Mouse (Mus musculus): Measurements from ENCODE around the gene Pkig. TPM values are rescaled to one million over a fixed set of nuclear protein-coding genes. Genes with fewer than 3 reads are reported as not detected.

Gene Pkig
- polyA plus RNA-seq, 1 experiment from 2014 or later, result 135 TPM

DNA sequence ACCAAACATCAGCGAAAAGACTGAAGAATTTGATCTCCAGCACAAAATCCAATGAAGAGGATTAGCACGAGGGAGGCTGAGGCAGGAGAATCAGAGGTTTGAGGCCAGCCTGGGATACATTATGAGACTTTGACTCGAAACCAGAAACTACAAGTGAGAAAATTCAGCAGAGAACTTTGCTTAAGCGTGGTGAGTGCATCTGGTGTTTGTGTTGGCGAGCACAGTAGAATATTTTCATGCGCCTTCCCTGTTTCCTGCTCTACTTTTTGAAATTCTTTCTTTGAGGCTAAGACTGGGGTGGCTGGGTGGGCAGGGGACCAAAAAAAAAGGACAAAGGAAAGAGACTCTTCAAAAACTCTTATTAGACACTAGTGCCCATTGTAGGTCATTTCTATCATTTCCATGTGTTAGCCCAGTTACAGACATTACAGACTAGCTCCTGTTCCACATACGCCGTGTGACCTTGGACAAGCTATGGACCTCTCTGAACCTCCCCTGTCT lies 53.2 kb downstream of the Pkig start:
- no peaks in the 10 kb centered on the region for H3K27me3 ChIP-seq
- no peak overlapping the region for H3K9ac ChIP-seq (replicated peaks)
- H3K4me3 ChIP-seq (replicated peaks), result no peak overlapping the region
- H3K4me1 ChIP-seq (replicated peaks), result peaks cover 8% of the 10 kb centered on the region
- ATAC-seq (ENCODE audit: insufficient number of reproducible peaks, insufficient read depth, low FRiP score, low TSS enrichment, low read depth), result no peak
- peaks cover 6% of the 10 kb centered on the region; the same call in 1 of the 2 replicates for H3K36me3 ChIP-seq
- WGBS, result 93% methylated on average over 8 of the region's 8 CpGs
- H3K27ac ChIP-seq, result no peak overlapping the region
- no peak overlapping the region for H3K4me2 ChIP-seq
- H3K9me3 ChIP-seq, result no peaks in the 10 kb centered on the region

DNA sequence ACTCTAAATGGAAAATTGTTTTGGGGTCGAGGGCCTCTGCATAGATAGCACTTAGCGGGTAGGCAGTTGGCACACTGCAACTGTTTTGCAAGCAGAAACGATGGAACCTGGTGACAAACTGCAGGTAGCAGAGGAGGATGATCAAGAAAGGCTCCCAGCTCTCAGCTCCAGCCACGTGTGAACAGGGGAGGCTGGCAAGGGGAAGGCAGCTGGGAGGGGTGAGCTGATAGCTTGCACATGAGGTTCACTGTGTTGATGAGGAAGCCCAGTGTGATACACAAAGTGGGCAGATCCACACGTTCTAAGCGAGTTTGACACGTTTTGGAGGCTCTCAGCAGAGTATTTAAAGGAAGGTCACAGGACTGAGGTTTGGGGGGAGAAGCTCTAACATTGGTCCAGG lies 54.3 kb downstream of the Pkig start:
- Histone ChIP-seq H3K27me3 (no peaks in the 10 kb centered on the region), H3K9me3 (no peaks in the 10 kb centered on the region), H3K9ac (replicated peaks) (no peak overlapping the region), H3K27ac (no peak overlapping the region), H3K4me1 (replicated peaks) (peaks cover 15% of the 10 kb centered on the region), H3K4me2 (no peak overlapping the region), H3K4me3 (replicated peaks) (no peak overlapping the region), H3K36me3 (peaks cover 6% of the 10 kb centered on the region; the same call in 1 of the 2 replicates)
- no peak for ATAC-seq (ENCODE audit: insufficient number of reproducible peaks, insufficient read depth, low FRiP score, low TSS enrichment, low read depth)
- WGBS, result 66% methylated on average over 7 of the region's 7 CpGs

DNA sequence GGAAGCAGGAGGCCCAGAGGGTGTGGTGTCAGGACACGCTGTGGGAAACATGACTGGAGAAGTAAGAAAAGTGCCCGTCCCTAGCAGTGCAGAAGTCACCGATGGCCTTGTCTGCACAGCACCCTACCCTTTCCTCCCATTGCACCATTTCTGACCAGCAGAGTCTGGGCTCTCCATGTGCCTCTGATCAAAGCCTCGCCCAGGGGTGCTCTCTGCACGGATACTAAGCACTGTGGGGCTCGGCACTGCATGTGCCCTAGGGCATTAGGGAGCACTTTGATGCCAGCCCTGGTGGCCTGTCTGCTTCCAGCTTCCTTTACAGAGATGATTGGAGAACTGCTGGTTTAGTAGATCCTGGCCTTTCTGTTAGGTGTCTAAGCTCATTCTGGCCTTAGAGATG lies 54.7 kb downstream of the Pkig start:
- Histone ChIP-seq H3K4me2 (no peak overlapping the region), H3K27ac (no peak overlapping the region), H3K9me3 (no peaks in the 10 kb centered on the region), H3K9ac (replicated peaks) (no peak overlapping the region), H3K4me1 (replicated peaks) (peaks cover 15% of the 10 kb centered on the region), H3K36me3 (peaks cover 6% of the 10 kb centered on the region; the same call in 1 of the 2 replicates), H3K4me3 (replicated peaks) (no peak overlapping the region), H3K27me3 (no peaks in the 10 kb centered on the region)
- no peak for ATAC-seq (ENCODE audit: insufficient number of reproducible peaks, insufficient read depth, low FRiP score, low TSS enrichment, low read depth)
- WGBS, result 72% methylated on average over 6 of the region's 6 CpGs

DNA sequence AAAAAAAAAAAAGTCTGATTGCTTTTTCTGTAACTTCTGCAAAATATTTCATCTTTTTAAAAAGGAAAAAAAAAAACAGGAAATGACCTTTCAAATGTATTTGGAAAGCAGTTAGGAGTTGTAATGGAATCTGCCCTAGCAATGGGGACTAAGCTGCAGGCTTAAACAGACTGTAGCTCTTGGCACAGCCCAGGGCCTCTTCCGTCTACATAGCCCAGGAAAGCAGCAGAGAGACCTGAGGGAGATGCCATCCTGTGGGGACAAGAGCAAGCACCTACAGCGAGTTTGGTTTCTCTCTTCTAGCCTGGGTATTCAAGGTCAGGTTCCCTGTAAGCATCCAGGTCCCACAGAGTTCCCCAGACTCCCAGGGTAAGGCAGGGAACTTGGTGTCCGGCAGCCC lies 55.2 kb downstream of the Pkig start:
- no peak overlapping the region for H3K4me3 ChIP-seq (replicated peaks)
- ATAC-seq (ENCODE audit: insufficient number of reproducible peaks, insufficient read depth, low FRiP score, low TSS enrichment, low read depth), result no peak
- 89% methylated on average over 3 of the region's 3 CpGs for WGBS
- H3K27me3 ChIP-seq, result no peaks in the 10 kb centered on the region
- H3K4me2 ChIP-seq, result no peak overlapping the region
- no peaks in the 10 kb centered on the region for H3K9me3 ChIP-seq
- no peak overlapping the region for H3K27ac ChIP-seq
- H3K4me1 ChIP-seq (replicated peaks), result peaks cover 15% of the 10 kb centered on the region
- H3K36me3 ChIP-seq, result peaks cover 6% of the 10 kb centered on the region; the same call in 1 of the 2 replicates
- no peak overlapping the region for H3K9ac ChIP-seq (replicated peaks)

DNA sequence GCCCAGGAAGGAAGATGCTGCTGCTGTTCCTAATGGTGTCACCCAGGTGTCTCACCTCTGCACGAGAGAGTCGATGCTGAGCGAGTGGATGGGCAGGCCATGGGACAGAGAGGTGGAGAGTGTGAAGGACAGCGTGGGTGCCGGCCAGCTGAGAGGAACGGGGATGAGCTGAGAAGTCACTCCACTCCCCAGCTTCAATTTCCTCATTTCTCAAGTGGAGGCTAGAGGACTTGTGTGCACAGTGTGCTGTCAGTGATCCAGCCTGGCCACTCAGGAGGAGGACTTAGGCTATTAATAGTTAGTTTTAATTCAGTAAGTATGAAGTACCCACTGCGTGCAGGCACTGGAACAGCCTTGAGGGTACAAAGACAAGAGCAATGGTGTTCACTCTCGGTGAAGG lies 58.3 kb downstream of the Pkig start:
- Histone ChIP-seq H3K4me2 (no peak overlapping the region), H3K36me3 (peaks cover 6% of the 10 kb centered on the region; the same call in 1 of the 2 replicates), H3K9ac (replicated peaks) (no peak overlapping the region), H3K4me1 (replicated peaks) (peaks cover 21% of the 10 kb centered on the region), H3K9me3 (no peaks in the 10 kb centered on the region), H3K27ac (peak overlapping the region; percentile 56), H3K27me3 (no peaks in the 10 kb centered on the region), H3K4me3 (replicated peaks) (no peak overlapping the region)
- no peak for ATAC-seq (ENCODE audit: insufficient number of reproducible peaks, insufficient read depth, low FRiP score, low TSS enrichment, low read depth)
- WGBS, result 34% methylated on average over 8 of the region's 8 CpGs

DNA sequence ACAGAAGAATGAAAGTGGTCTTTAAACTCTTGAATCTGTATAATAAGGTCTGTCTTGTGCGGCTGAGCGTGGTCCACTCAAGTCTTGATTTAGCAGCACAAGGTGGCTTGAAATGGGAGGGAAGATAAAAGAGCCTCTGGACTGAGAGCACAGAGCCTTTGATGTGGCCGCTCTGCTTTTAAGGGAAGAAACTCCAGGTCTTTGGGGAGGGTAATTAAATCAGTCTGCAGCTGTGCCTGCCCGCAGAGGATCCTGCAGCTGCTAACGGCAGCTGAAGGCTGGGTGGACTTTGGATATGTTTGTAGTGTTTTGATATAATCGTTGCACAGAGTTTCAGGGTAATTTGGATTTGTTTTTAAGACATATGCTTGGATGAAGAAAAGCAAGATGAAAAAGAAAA lies 58.7 kb downstream of the Pkig start:
- no peaks in the 10 kb centered on the region for H3K9me3 ChIP-seq
- no peak for ATAC-seq (ENCODE audit: insufficient number of reproducible peaks, insufficient read depth, low FRiP score, low TSS enrichment, low read depth)
- no peak overlapping the region for H3K9ac ChIP-seq (replicated peaks)
- no peak overlapping the region for H3K4me2 ChIP-seq
- no peaks in the 10 kb centered on the region for H3K27me3 ChIP-seq
- no peak overlapping the region for H3K4me3 ChIP-seq (replicated peaks)
- peak overlapping the region; percentile 56; the same call in 1 of the 2 replicates for H3K27ac ChIP-seq
- WGBS, result 2% methylated on average over 6 of the region's 6 CpGs
- H3K36me3 ChIP-seq, result peaks cover 10% of the 10 kb centered on the region; the same call in 1 of the 2 replicates
- H3K4me1 ChIP-seq (replicated peaks), result peaks cover 21% of the 10 kb centered on the region

DNA sequence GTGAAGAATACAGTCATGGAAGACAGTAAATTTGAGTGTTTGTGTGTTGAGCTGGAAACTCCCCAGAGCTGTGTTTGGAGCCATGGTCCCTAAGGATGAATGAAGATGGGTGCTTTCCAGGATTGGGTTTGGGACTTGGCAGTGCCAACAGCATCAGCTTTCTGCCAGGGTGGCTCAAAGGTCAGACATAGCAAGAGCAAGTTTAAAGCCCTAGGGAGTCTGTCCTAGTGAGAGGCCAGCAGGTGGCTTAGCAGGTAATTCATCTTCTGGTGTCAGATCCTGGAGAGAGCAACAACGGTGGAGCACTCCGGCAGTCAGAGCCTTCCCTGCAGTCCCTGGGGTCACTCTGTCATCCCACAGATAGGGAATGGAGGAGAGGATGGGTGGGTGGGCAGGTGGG lies 60.3 kb downstream of the Pkig start:
- Histone ChIP-seq H3K36me3 (peaks cover 26% of the 10 kb centered on the region; the same call in 1 of the 2 replicates), H3K9ac (replicated peaks) (no peak overlapping the region), H3K4me3 (replicated peaks) (no peak overlapping the region), H3K4me1 (replicated peaks) (peaks cover 21% of the 10 kb centered on the region), H3K27ac (no peak overlapping the region), H3K27me3 (no peaks in the 10 kb centered on the region), H3K9me3 (no peaks in the 10 kb centered on the region), H3K4me2 (no peak overlapping the region)
- WGBS, result 13% methylated on average over 2 of the region's 2 CpGs
- no peak for ATAC-seq (ENCODE audit: insufficient number of reproducible peaks, insufficient read depth, low FRiP score, low TSS enrichment, low read depth)

DNA sequence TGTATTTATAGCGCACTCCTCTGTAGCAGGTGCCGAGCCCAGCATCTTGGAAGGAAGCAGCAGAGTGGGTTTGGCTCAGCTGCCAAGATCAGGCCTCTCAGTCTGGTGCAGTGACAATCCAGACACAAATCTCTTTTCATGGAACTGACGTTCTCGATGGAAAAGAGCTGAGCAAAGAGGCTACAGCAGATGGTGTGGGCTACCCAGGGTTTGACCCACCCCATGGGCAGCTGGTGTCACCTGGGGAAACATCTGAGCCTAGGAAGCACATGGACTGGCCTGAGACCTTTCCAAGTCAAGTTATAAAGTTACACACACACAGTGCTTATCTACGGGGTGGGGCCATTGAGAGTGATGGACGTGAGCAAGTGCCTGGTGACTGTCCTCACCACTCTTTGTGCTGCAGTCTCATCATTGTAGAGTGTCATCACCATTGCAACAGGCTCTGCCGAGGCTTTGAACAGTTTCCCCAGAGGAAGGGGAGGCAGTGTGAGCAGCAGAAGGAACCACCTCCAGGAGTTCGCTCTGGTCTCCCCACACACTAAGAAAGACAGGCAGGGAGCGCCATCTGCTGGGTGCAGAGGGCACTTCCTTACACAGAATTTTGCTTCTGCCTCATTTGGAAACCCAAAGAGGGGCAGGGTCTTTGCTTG lies 60.9 kb downstream of the Pkig start:
- Histone ChIP-seq H3K27ac (no peak overlapping the region), H3K4me2 (no peak overlapping the region), H3K4me3 (replicated peaks) (no peak overlapping the region), H3K9ac (replicated peaks) (no peak overlapping the region), H3K9me3 (no peaks in the 10 kb centered on the region), H3K4me1 (replicated peaks) (peaks cover 21% of the 10 kb centered on the region), H3K36me3 (peaks cover 30% of the 10 kb centered on the region; the same call in 1 of the 2 replicates), H3K27me3 (no peaks in the 10 kb centered on the region)
- ATAC-seq (ENCODE audit: insufficient number of reproducible peaks, insufficient read depth, low FRiP score, low TSS enrichment, low read depth), result peak; percentile 60
- 44% methylated on average over 9 of the region's 9 CpGs for WGBS

DNA sequence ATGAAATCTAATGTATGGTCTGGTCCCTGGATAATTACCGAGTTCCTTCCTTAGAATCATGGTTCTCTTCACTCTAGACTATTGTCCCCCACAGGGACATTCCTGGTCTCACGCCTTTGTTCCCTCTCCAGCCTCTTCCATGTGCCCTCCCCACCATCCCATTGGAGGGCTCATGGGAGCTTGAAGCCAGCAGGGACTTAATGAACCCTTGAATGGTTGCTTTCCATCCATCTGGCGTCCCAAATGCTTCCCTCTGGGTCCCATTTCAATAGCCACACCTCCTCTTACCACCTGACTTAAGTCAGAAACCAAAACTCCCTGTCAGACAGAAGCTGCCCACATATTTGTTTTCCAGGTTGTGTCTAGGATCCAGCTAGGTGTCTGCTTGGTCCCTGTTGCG lies 61.4 kb downstream of the Pkig start:
- no peak overlapping the region for H3K27ac ChIP-seq
- no peak for ATAC-seq (ENCODE audit: insufficient number of reproducible peaks, insufficient read depth, low FRiP score, low TSS enrichment, low read depth)
- no peaks in the 10 kb centered on the region for H3K9me3 ChIP-seq
- H3K4me2 ChIP-seq, result no peak overlapping the region
- 49% methylated on average over 4 of the region's 4 CpGs for WGBS
- peaks cover 35% of the 10 kb centered on the region for H3K36me3 ChIP-seq
- H3K27me3 ChIP-seq, result no peaks in the 10 kb centered on the region
- H3K4me3 ChIP-seq (replicated peaks), result no peak overlapping the region
- peaks cover 21% of the 10 kb centered on the region for H3K4me1 ChIP-seq (replicated peaks)
- H3K9ac ChIP-seq (replicated peaks), result no peak overlapping the region

DNA sequence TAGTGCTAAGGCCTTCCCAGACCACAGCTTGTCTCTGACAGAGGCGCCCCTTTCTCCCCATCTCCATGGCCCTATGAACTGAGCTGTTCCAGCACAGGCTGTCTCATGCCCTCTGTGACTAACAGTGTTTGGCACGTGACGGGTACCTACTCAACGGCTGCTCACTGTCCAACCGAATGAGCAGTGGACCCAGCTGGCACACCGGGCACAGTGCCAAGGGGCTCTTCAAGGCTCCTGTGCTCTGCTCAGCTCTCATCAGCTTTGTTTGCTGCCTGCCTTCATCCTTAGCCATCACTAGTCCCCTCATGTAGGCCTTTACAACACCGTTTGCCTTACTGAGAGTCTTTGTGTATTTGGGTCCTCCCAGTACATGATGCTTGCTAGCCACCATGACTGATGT lies 64.4 kb downstream of the Pkig start:
- Histone ChIP-seq H3K4me2 (no peak overlapping the region), H3K36me3 (peaks cover 60% of the 10 kb centered on the region), H3K27me3 (no peaks in the 10 kb centered on the region), H3K4me1 (replicated peaks) (0 out of 2 replicates have a peak, but pooled peaks cover 5% of the 10 kb centered on the region), H3K4me3 (replicated peaks) (no peak overlapping the region), H3K9me3 (no peaks in the 10 kb centered on the region), H3K27ac (no peak overlapping the region), H3K9ac (replicated peaks) (no peak overlapping the region)
- ATAC-seq (ENCODE audit: insufficient number of reproducible peaks, insufficient read depth, low FRiP score, low TSS enrichment, low read depth), result no peak
- WGBS, result 95% methylated on average over 7 of the region's 7 CpGs

DNA sequence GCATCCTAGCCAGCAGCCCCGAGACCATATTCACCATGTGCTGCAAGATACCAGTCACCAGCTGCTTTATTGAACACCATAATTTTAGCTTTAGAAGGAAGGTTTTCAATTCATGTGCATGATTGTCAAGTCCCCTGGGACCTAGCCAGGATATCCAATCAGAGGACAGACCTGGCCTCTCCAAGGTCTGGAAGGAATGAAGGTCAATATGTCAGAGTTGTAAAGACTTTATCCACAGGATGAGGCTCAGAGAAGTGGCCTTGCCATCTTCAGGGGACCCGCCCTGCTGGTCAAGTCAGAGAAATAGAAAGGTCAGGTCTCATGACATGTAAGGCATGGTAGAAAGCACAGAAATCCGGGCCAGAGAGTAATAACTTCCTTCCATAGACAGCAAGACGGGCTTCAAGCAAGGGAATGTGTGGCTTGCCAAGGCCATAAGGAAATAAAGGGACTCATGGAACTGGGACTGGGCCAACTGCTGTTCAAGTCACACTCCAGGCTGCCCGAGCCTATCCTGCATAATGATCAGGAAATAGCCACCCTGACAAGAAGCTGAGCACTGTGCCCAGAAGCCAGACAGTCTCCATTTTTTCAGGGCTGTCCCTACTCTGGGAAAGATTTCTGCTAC lies 68.7 kb downstream of the Pkig start:
- no peaks in the 10 kb centered on the region for H3K27me3 ChIP-seq
- H3K27ac ChIP-seq, result no peak overlapping the region
- H3K4me2 ChIP-seq, result no peak overlapping the region
- no peak overlapping the region for H3K9ac ChIP-seq (replicated peaks)
- 84% methylated on average over 5 of the region's 5 CpGs for WGBS
- H3K9me3 ChIP-seq, result no peaks in the 10 kb centered on the region
- no peaks in the 10 kb centered on the region for H3K4me1 ChIP-seq (replicated peaks)
- no peak for ATAC-seq (ENCODE audit: insufficient number of reproducible peaks, insufficient read depth, low FRiP score, low TSS enrichment, low read depth)
- H3K4me3 ChIP-seq (replicated peaks), result no peak overlapping the region
- peaks cover 90% of the 10 kb centered on the region for H3K36me3 ChIP-seq

Measured in limb, embryonic 12.5 days (tissue).